Mouse (Mus musculus) spleen, postnatal 14 days (tissue): ENCODE measurements around the gene Rasl11a.

Experiments
- DNase-seq, 2 experiments: peaks; one replicate each; pipeline ENCODE4 v3.0.0; 2021 to 2022; ENCODE audit warnings: low spot score in 2 of 2

The Rasl11a gene

GRCm38 (mm10) chr5:146844945-146845365 lies at the start of gene Rasl11a:
TSS of gene Rasl11a (plus strand) at chr5:146845071.
- DNase-seq: peak in 1 of 2 experiments; percentile 17

GRCm38 (mm10) chr5:146795728-146796127 lies 49.1 kb upstream of the Rasl11a start:
- DNase-seq: no peak

GRCm38 (mm10) chr5:146798031-146798430 lies 46.8 kb upstream of the Rasl11a start:
- no peak for DNase-seq

GRCm38 (mm10) chr5:146806004-146806430 lies 38.9 kb upstream of the Rasl11a start:
- no peak for DNase-seq

GRCm38 (mm10) chr5:146809951-146810350 lies 34.9 kb upstream of the Rasl11a start:
- no peak for DNase-seq

GRCm38 (mm10) chr5:146812866-146813265 lies 32.0 kb upstream of the Rasl11a start:
- no peak for DNase-seq

- no peak for DNase-seq
Measured at GRCm38 (mm10) chr5:146813421-146813820, 31.4 kb upstream of the Rasl11a start.

GRCm38 (mm10) chr5:146815394-146815793 lies 29.5 kb upstream of the Rasl11a start:
- no peak for DNase-seq

- DNase-seq: no peak
Measured at GRCm38 (mm10) chr5:146817583-146817982, 27.3 kb upstream of the Rasl11a start.

GRCm38 (mm10) chr5:146818906-146819623 lies 25.8 kb upstream of the Rasl11a start:
- DNase-seq: no peak

GRCm38 (mm10) chr5:146823005-146823404 lies 21.9 kb upstream of the Rasl11a start:
- DNase-seq: no peak

- no peak for DNase-seq
Measured at GRCm38 (mm10) chr5:146829528-146829927, 15.3 kb upstream of the Rasl11a start.

GRCm38 (mm10) chr5:146832435-146832768 lies 12.5 kb upstream of the Rasl11a start:
- no peak for DNase-seq

- peak; percentile 82 to 89 for DNase-seq
Measured at GRCm38 (mm10) chr5:146832769-146833448, 12.0 kb upstream of the Rasl11a start, which contains the start of gene Rpl21. TSS of gene Rpl21 (plus strand) at chr5:146832890.

- DNase-seq: no peak
Measured at GRCm38 (mm10) chr5:146833673-146834201, 11.1 kb upstream of the Rasl11a start.

- no peak for DNase-seq
Measured at GRCm38 (mm10) chr5:146834959-146835358, 9.9 kb upstream of the Rasl11a start.

- DNase-seq: no peak
Measured at GRCm38 (mm10) chr5:146837967-146838720, 6.7 kb upstream of the Rasl11a start.

- DNase-seq: no peak
Measured at GRCm38 (mm10) chr5:146838836-146839648, 5.8 kb upstream of the Rasl11a start.

GRCm38 (mm10) chr5:146839760-146840159 lies 5.1 kb upstream of the Rasl11a start:
- DNase-seq: no peak

GRCm38 (mm10) chr5:146840422-146840821 lies 4.4 kb upstream of the Rasl11a start:
- DNase-seq: no peak

- no peak for DNase-seq
Measured at GRCm38 (mm10) chr5:146841301-146841700, 3.6 kb upstream of the Rasl11a start.
